Mouse (Mus musculus): Measurements from ENCODE around the gene S100a8. TPM values are rescaled to one million over a fixed set of nuclear protein-coding genes. Genes with fewer than 3 reads are reported as not detected.

S100a8 gene
- polyA plus RNA-seq, 1 experiment = not detected

- peaks cover 4% of the 10 kb centered on the region for H3K27me3 ChIP-seq (ENCODE audit: control insufficient read depth, insufficient read depth, insufficient read length)
- H3K4me3 ChIP-seq (ENCODE audit: insufficient read depth, poor library complexity, severe bottlenecking) = no peak overlapping the region
- H3K79me2 ChIP-seq (ENCODE audit: control insufficient read depth, insufficient read depth) = no peaks in the 10 kb centered on the region
- peak; percentile 73 for TF ChIP-seq CTCF (IDR thresholded peaks at IDR 0.05; ENCODE audit: control insufficient read depth, insufficient read depth, insufficient read length)
- TF ChIP-seq MYOD1 (IDR thresholded peaks at IDR 0.05; ENCODE audit: control insufficient read depth, insufficient read length, low read depth) = no peak
- H3ac ChIP-seq (ENCODE audit: control insufficient read depth, insufficient read length, low read depth) = no peak overlapping the region
- no peaks in the 10 kb centered on the region for H3K36me3 ChIP-seq (ENCODE audit: control insufficient read depth, insufficient read depth)
- no peaks in the 10 kb centered on the region for H3K79me3 ChIP-seq (ENCODE audit: low read depth)
Observed at GRCm38 (mm10) chr3:90652878-90653508, 15.8 kb upstream of the S100a8 start.

- H3K36me3 ChIP-seq (ENCODE audit: control insufficient read depth, insufficient read depth) = no peaks in the 10 kb centered on the region
- H3ac ChIP-seq (ENCODE audit: control insufficient read depth, insufficient read length, low read depth) = no peak within 1 kb of the TSS
- no peaks in the 10 kb centered on the region for H3K79me3 ChIP-seq (ENCODE audit: low read depth)
- H3K79me2 ChIP-seq (ENCODE audit: control insufficient read depth, insufficient read depth) = no peaks in the 10 kb centered on the region
- TF ChIP-seq MYOG (IDR thresholded peaks at IDR 0.05; ENCODE audit: control insufficient read depth, extremely low read depth, insufficient read length) (no peak), MAX (IDR thresholded peaks at IDR 0.05) (no peak), CTCF (IDR thresholded peaks at IDR 0.05; ENCODE audit: control insufficient read depth, insufficient read depth, insufficient read length) (no peak), MYOD1 (IDR thresholded peaks at IDR 0.05; ENCODE audit: control insufficient read depth, insufficient read length, low read depth) (no peak), FOSL1 (IDR thresholded peaks at IDR 0.05; ENCODE audit: insufficient read depth, low read length, poor library complexity, severe bottlenecking) (no peak), USF1 (IDR thresholded peaks at IDR 0.05; ENCODE audit: low read depth) (no peak), CEBPB (IDR thresholded peaks at IDR 0.05; ENCODE audit: low read depth) (no peak)
- H3K4me3 ChIP-seq (ENCODE audit: insufficient read depth, poor library complexity, severe bottlenecking) = no peak within 1 kb of the TSS
- peaks cover 4% of the 10 kb centered on the region for H3K27me3 ChIP-seq (ENCODE audit: control insufficient read depth, insufficient read depth, insufficient read length)
Observed at GRCm38 (mm10) chr3:90653717-90654116, 15.1 kb upstream of the S100a8 start, which contains the start of gene S100a7a. Gene S100a7a (plus strand): TSS chr3:90654017.

DNA sequence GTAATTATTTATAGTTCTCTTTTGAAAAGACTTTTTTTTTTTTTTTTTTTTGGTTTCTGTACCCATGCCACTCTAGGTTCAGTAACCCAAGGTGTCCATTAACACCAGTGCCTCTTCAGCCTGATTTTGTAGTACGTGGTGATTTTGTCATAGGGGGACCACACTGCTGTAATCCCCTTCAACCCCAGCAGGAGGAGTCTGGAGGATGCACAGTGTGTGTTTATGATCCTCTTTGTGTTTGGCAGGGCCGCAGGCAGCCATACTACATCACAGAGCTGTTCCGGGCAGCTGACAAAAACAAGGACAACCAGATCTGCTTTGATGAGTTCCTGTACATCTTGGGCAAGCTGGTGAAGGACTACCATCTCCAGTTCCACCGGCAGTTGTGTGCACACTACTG lies 11.4 kb upstream of the S100a8 start:
- Histone ChIP-seq H3K27me3 (ENCODE audit: control insufficient read depth, insufficient read depth, insufficient read length) (peaks cover 4% of the 10 kb centered on the region), H3K79me2 (ENCODE audit: control insufficient read depth, insufficient read depth) (no peaks in the 10 kb centered on the region), H3ac (ENCODE audit: control insufficient read depth, insufficient read length, low read depth) (no peak overlapping the region), H3K4me3 (ENCODE audit: insufficient read depth, poor library complexity, severe bottlenecking) (no peak overlapping the region), H3K79me3 (ENCODE audit: low read depth) (no peaks in the 10 kb centered on the region), H3K36me3 (ENCODE audit: control insufficient read depth, insufficient read depth) (no peaks in the 10 kb centered on the region)
- TF ChIP-seq MYOD1 (IDR thresholded peaks at IDR 0.05; ENCODE audit: control insufficient read depth, insufficient read length, low read depth) (no peak), MAX (IDR thresholded peaks at IDR 0.05) (no peak), FOSL1 (IDR thresholded peaks at IDR 0.05; ENCODE audit: insufficient read depth, low read length, poor library complexity, severe bottlenecking) (no peak), CEBPB (IDR thresholded peaks at IDR 0.05; ENCODE audit: low read depth) (no peak), USF1 (IDR thresholded peaks at IDR 0.05; ENCODE audit: low read depth) (no peak), CTCF (IDR thresholded peaks at IDR 0.05; ENCODE audit: control insufficient read depth, insufficient read depth, insufficient read length) (no peak), MYOG (IDR thresholded peaks at IDR 0.05; ENCODE audit: control insufficient read depth, extremely low read depth, insufficient read length) (no peak)

GRCm38 (mm10) chr3:90659364-90660044 lies 9.3 kb upstream of the S100a8 start:
- Histone ChIP-seq H3K4me3 (ENCODE audit: insufficient read depth, poor library complexity, severe bottlenecking) (no peak overlapping the region), H3K79me2 (ENCODE audit: control insufficient read depth, insufficient read depth) (no peaks in the 10 kb centered on the region), H3K27me3 (ENCODE audit: control insufficient read depth, insufficient read depth, insufficient read length) (peaks cover 4% of the 10 kb centered on the region), H3K36me3 (ENCODE audit: control insufficient read depth, insufficient read depth) (no peaks in the 10 kb centered on the region), H3K79me3 (ENCODE audit: low read depth) (peaks cover 1% of the 10 kb centered on the region), H3ac (ENCODE audit: control insufficient read depth, insufficient read length, low read depth) (no peak overlapping the region)
- TF ChIP-seq CEBPB (IDR thresholded peaks at IDR 0.05; ENCODE audit: low read depth) (no peak), MAX (IDR thresholded peaks at IDR 0.05) (no peak), FOSL1 (IDR thresholded peaks at IDR 0.05; ENCODE audit: insufficient read depth, low read length, poor library complexity, severe bottlenecking) (no peak), USF1 (IDR thresholded peaks at IDR 0.05; ENCODE audit: low read depth) (no peak), MYOG (IDR thresholded peaks at IDR 0.05; ENCODE audit: control insufficient read depth, extremely low read depth, insufficient read length) (no peak), CTCF (IDR thresholded peaks at IDR 0.05; ENCODE audit: control insufficient read depth, insufficient read depth, insufficient read length) (no peak), MYOD1 (IDR thresholded peaks at IDR 0.05; ENCODE audit: control insufficient read depth, insufficient read length, low read depth) (no peak)

DNA sequence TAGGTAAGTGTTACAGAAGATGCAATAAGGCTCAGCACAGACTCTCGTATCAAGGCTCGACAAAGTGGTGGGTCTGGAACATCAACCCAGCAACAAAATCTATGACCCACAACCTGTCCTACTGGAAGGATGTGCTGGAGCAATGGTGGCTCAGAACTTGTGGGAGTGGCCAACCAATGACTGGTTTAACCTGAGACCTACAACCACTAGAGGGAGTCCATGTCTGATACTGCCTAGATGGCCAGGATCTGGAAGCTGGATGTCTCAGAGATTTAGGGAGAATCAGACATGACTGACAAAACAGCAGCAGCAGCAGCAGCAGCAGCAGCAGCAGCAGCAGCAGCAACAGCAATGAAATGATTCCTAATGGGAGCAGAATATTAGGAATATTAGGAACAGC lies 4.6 kb upstream of the S100a8 start:
- Histone ChIP-seq H3K27me3 (ENCODE audit: control insufficient read depth, insufficient read depth, insufficient read length) (peaks cover 5% of the 10 kb centered on the region), H3K4me3 (ENCODE audit: insufficient read depth, poor library complexity, severe bottlenecking) (no peak overlapping the region), H3K36me3 (ENCODE audit: control insufficient read depth, insufficient read depth) (no peaks in the 10 kb centered on the region), H3K79me2 (ENCODE audit: control insufficient read depth, insufficient read depth) (no peaks in the 10 kb centered on the region), H3ac (ENCODE audit: control insufficient read depth, insufficient read length, low read depth) (no peak overlapping the region), H3K79me3 (ENCODE audit: low read depth) (peaks cover 1% of the 10 kb centered on the region)
- peak; percentile 21 for TF ChIP-seq CTCF (IDR thresholded peaks at IDR 0.05; ENCODE audit: control insufficient read depth, insufficient read depth, insufficient read length)
- no peak for TF ChIP-seq FOSL1 (IDR thresholded peaks at IDR 0.05; ENCODE audit: insufficient read depth, low read length, poor library complexity, severe bottlenecking)

DNA sequence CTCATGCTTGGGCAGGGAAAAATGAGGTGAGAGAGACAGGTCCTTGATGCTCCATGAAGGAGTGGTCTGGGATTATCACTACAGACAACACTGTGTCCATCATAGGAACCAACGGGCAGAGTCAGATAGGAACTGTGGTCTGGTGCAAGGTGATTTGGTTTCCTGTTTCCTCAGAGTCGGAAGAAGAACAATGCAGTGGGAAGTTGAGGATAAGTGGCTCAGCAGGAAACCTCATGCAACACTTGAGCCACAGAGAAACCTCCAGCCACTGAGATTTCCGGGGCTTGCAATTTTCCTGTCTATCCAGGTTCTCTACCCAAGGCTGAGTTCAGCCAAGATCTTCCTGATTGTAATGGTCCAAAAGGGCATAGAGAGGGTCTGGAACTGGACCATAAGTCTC lies 9.9 kb downstream of the S100a8 start:
- no peak overlapping the region for H3ac ChIP-seq (ENCODE audit: control insufficient read depth, insufficient read length, low read depth)
- no peak overlapping the region for H3K4me3 ChIP-seq (ENCODE audit: insufficient read depth, poor library complexity, severe bottlenecking)
- no peaks in the 10 kb centered on the region for H3K79me2 ChIP-seq (ENCODE audit: control insufficient read depth, insufficient read depth)
- no peaks in the 10 kb centered on the region for H3K79me3 ChIP-seq (ENCODE audit: low read depth)
- peaks cover 21% of the 10 kb centered on the region for H3K27me3 ChIP-seq (ENCODE audit: control insufficient read depth, insufficient read depth, insufficient read length)
- no peaks in the 10 kb centered on the region for H3K36me3 ChIP-seq (ENCODE audit: control insufficient read depth, insufficient read depth)
- TF ChIP-seq FOSL1 (IDR thresholded peaks at IDR 0.05; ENCODE audit: insufficient read depth, low read length, poor library complexity, severe bottlenecking) (no peak), MYOG (IDR thresholded peaks at IDR 0.05; ENCODE audit: control insufficient read depth, extremely low read depth, insufficient read length) (no peak), MAX (IDR thresholded peaks at IDR 0.05) (no peak), CEBPB (IDR thresholded peaks at IDR 0.05; ENCODE audit: low read depth) (no peak), USF1 (IDR thresholded peaks at IDR 0.05; ENCODE audit: low read depth) (no peak), CTCF (IDR thresholded peaks at IDR 0.05; ENCODE audit: control insufficient read depth, insufficient read depth, insufficient read length) (no peak), MYOD1 (IDR thresholded peaks at IDR 0.05; ENCODE audit: control insufficient read depth, insufficient read length, low read depth) (no peak)

Measured in C2C12 (cell line).